Mouse (Mus musculus) olfactory bulb, adult 2 months (tissue): ENCODE measurements around the gene Grm7.

Experiments
- CTCF ChIP-seq: fragments of 200-500 bp; IDR thresholded peaks from 2 replicates; pipeline ENCODE4 v1.5.1; 2012; ENCODE audit warnings: low read depth, mild to moderate bottlenecking, low read length, moderate library complexity; ENCODE audit not compliant: insufficient read depth
- POLR2A ChIP-seq: fragments of 200-500 bp; IDR thresholded peaks from 2 replicates; pipeline ENCODE4 v1.6.1; 2012; ENCODE audit warnings: mild to moderate bottlenecking, low read depth, low read length, moderate library complexity; ENCODE audit not compliant: insufficient read depth

GRCm38 (mm10) chr6:110792696-110793095 is 147.3 kb downstream of the Grm7 start:
- no peak for TF ChIP-seq CTCF
- TF ChIP-seq POLR2A = no peak
